Mouse (Mus musculus) spleen, postnatal 14 days (tissue): ENCODE results near the gene Ptpn1.

ENCODE experiments used
- DNase-seq, 2 experiments: peaks; one replicate each; pipeline ENCODE4 v3.0.0; 2021 to 2022; ENCODE audit warnings: low spot score in 2 of 2

Ptpn1 gene

DNA sequence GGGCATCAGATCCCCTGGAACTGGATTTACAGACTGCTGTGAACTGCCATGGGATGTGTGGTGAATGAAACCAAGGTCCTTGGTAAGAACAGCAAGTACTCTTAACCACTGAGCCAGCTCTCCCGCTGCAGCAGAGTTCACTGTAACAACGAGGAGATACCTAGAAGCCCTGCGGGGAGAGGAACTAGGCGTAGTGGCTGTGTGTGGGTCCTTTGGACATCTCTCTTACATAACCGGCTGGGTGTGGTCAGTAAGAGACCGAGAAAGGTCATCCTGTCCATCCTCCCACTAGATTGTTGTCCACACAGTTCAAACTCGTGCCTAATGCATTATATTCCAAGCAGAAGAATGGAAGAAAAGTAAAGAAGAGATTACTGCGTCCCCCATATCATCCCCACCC, 10.0 kb upstream of the Ptpn1 start:
- DNase-seq = no peak

DNA sequence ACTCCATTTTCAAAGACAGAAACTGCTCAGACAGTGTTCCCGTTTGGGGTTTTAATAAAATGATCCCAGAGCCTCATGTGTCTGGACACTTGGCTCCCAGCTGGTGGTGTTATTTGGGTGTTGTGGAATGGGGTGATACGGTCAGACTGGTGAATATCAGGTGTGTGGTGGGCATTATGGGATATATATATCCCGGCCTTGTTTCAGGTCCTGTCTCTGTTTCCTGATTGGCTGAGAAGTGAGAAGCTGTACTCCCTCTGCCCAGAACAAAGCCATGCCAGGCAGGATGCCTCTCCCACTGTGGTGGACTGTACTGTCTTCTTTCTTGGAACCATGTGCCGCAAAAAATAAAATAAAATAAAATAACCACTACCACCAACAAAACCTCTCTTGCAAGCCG, 7.8 kb upstream of the Ptpn1 start:
- DNase-seq = no peak

- peak; percentile 68 to 69 for DNase-seq
Measured at GRCm38 (mm10) chr2:167924803-167925604, 6.9 kb upstream of the Ptpn1 start.

DNA sequence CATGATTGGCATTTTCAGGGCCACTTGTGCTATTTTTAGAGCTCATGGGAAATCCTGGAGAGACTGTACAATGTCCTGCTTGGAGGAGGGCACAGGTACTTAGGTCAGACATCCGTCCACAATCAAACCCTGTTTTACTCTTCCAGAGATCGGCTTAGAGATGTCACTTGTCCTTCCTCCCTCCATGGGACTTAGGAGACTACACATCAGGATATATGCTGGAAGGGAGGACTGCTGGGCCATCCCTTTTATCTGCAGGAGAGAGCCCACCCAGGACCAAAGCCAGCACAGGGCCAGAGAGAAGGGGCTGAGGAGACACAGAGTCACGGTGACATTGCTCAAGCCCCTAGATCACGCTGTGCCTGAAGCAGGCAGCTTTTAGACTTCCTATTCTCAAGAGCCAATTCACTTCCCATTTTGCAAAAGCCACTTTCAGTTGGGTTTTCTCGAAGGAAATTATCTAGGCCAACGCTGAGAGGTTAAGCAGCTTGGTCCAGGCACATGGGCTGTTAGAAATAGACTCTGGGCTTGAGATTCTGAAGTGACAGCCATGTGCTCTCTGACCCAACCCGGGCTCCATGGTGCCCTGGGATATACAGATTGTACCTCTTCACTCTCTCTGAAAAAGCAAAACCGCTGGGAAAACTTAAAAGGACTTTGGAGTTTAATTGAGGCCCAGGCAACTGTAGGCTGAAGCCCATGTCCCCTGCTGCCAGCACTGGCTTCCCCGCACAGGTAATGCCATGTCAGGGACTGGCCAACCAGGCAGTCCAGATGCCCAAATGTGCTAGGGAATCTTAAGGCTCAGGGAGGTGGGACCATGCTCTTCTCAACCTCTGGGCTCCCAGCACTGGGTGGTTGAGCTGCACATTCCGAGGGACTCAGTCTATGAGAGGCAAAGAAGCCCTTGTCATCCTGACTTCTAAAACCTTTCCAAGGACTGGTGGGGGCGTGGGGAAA, 5.7 kb upstream of the Ptpn1 start:
- no peak for DNase-seq

DNA sequence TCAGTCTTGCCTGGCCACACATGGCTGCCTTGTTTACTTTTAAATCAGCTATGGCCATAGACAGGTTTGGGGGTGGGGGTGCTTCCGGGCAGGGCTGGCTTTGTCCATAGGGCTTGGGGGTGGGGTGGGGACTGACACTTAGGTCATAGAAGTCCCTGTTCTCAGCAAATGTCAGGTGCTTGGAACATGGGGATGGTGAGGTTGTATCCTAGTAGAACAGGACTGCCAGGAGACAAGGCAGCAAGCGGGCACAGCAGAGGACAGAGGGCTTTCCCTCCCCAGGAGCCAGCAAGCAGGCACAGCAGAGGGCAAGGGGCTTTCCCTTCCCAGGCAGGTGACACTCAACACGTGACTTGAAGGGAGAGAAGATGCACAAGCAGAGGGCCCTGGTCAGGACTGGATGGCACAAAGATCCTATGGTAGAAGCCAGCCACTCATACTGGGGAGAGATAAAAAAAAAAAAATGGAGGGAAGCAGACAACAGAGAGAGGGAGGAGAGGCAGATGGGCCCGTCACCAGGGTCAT, 3.8 kb upstream of the Ptpn1 start:
- no peak for DNase-seq

DNA sequence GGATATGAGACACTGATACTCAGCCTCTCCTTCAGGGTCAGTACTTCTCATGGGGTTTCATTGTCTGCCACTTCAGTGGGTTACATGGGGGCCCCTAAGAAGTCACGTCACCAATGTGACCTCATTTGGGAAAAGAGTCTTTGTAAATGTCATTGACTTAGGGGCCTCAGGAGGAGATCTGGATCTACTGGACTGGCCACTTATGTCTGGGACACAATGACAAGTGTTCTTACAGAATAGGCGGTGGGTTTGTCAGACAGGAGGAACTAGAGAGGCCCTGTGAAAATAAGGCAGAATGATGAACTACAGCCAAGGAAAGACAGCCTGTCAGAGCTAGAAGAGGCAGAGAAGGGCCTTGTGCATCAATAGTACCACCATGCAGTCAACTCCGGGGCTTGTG, 2.9 kb upstream of the Ptpn1 start:
- DNase-seq = no peak

GRCm38 (mm10) chr2:167930975-167931374, 882 bp upstream of the Ptpn1 start:
- DNase-seq = no peak

DNA sequence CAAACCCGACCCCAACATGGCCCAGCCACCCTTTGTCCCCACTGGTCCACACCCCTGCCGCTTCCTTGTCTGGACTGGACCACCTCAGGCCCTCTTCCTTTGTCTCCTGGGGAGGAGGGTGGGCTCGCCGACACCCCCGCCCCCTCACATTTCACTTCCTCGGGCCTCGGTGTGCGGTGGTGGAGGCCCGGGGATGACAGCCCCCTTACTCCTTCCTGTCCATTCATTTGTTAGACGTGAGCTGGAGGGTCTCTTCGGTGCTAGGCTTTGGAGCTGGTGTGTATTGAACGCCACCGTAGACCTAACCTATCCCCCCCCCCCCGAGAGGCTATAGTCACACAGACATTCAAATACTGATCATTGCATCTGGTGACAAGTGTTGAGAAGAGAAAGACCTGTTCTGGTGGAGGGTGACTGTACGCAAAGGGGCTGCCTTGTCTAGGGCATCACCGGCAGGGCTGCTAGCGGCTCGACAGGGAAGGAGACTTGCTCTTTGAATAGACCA, 922 bp downstream of the Ptpn1 start:
- no peak for DNase-seq

- DNase-seq = no peak
Measured at GRCm38 (mm10) chr2:167933397-167933796, 1.5 kb downstream of the Ptpn1 start.

DNA sequence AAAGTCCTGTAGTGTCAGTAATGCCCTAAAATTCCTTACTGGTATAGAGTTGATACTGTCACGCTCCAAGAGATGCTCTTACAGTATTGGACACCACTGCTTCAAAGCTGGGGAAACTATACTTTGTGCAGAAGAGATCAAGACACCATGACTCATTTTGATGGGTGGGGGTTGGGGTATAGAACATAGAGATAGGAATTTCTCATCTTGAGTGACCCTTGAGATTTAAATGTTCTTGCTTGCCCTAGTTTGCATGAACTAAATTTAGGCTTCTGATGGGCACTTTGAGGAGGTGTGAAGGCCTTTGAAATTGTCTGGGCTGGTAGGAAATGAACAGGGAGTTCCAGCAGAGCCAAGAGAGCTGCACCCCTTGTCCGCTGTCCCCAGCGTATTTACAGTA, 4.1 kb downstream of the Ptpn1 start:
- no peak for DNase-seq

- DNase-seq = no peak
Measured at GRCm38 (mm10) chr2:167938786-167939185, 6.9 kb downstream of the Ptpn1 start.

- no peak for DNase-seq
Measured at GRCm38 (mm10) chr2:167939204-167939603, 7.3 kb downstream of the Ptpn1 start.

DNA sequence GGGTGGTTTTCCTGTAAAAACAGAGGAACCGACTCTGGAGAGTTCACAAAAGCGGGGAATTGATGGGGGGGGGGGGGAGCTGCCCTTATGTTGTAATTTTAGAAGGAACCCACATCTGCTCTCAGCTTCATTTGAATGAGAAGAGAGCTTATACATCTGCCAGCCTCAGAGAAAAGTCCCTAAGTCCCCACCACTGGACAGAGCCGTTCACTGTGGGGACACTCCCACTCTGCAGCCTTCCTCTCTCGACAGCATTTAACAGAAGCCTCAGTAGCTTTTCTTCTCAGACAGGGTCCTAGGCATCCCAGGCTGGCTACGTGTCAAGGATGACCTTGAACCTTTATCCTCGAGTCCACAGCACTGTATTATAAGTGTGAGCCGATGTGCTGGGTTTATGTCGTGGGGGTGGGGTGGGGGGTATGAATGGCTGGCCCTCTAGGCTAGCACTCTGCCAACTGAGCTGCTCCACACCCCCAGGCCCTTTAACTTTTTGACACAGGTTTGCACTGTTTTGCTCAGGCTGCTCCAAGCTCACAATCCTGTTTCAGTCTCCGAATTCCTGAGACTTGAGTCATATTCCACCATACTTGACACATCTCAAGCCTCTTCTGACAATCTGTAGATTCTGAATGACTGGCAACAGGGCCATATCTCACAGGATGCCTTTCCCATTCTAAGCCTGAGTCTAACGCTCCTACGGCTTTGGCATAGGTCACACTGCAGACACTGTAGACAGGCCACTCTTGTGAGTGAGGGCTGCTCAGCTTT, 8.0 kb downstream of the Ptpn1 start:
- DNase-seq = no peak

DNA sequence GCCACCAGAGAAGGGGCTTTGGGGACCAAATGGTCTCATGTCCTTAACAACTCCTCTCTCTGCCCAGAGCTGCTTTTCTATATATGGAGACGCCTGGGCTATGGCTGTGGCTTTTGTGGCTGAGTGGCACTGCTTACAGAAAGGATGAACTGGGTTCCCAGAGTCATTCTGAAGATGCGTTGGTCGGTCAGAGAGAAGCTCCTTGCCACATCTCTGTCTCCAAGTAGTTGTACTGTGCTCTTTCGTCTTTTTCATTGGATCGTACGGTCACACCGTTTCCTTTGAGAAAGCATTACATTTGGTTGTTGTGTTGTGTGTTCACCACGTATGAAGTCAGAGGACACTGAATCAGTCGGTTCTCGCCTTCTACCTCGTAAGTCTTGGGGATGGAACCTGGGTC, 8.8 kb downstream of the Ptpn1 start:
- DNase-seq = no peak

DNA sequence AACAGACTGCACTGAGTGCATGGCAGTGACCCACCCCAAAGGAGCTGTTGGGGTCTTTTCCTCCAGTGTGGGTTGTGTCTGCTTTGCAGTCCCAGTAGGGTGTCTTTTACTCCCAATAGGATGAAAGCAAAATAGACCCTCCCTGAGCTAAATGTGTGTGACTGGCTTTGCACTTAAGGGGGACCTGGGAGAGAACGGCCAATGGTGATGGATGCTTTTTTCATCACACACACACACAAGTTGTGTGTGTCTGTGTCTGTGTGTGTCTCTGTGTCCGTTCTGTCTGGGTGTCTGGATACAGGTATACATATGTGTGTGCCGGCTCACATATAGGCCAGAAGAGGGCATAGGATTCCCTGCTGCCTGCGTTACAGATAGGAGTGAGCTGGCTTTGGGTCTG, 9.5 kb downstream of the Ptpn1 start:
- DNase-seq = no peak

DNA sequence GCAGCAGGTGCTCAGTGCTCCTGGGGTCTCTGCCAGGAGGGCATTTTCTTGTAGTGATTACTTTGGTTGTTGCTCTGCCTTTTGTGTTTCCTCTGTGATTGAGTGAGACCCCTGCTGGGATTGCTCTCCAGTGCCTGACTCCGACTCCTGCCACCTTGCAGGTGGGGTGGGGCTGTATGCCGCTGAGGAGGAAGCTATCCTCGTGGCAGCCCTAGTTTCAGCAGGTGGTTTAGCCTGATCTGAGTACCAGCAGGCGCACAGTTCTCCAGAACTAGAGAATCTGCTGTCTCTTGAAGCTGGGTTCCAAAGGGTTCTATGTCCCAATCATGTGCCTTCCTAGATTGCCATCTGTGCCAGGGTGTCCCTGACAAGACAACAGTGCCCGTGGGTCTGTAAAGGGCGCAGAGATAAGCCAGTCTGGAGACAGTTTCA, 9.9 kb downstream of the Ptpn1 start:
- no peak for DNase-seq

DNA sequence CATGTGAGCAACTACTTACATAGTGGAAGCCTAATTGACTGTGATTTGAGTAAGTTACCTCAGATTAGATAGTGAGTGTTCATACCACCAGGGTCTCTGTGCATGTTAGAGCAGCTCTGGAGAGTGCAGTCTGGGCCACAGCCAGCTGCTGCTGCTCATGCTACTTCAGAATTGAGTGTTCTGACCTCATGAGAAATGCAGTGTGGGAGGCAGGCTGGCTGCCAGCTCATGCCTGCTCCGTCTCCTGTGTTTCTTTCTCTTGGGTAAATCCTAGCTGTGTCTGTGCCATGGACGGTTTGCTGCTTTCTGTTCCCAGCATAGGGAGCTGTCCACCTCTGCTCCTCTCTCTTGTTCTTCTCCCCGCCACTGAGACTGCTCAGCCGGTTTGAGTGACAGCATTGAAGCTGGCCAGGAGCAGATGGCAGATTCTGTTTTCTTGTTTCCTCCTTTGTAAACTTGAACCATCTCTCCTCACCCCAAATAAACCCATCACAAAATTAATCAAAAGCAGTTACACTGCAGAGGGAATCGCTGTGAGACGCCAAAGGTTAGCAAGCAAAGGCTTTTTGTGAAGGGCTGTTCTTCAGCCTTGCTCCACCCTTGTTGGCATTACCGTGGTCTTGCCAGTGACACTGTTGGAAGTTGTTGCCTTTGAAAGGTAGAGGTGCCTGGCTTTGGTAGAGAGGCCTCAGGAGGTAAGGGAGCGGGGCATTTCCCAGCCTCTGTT, 10.5 kb downstream of the Ptpn1 start:
- DNase-seq = no peak

- DNase-seq = peak; percentile 27 to 53
Measured at GRCm38 (mm10) chr2:167942926-167943633, 11.2 kb downstream of the Ptpn1 start.

- DNase-seq = no peak
Measured at GRCm38 (mm10) chr2:167944193-167944592, 12.3 kb downstream of the Ptpn1 start.

GRCm38 (mm10) chr2:167945451-167945850, 13.6 kb downstream of the Ptpn1 start:
- DNase-seq = no peak
